Mouse (Mus musculus): ENCODE measurements at regions not wholly inside any gene's neighbourhood (a gene's known extent, or its start where the extent isn't known, plus 50 kb on each side); places are given as distances from the start of the nearest gene placed in this dataset.

- no peak for TF ChIP-seq CTCF (conservative IDR thresholded peaks at IDR 0.05; ENCODE audit: low read length)
- TF ChIP-seq NANOG (IDR thresholded peaks at IDR 0.05; ENCODE audit: borderline replicate concordance, low read length): no peak
Measured at GRCm38 (mm10) chr4:54624024-54624873, 320.6 kb upstream of the Zfp462 start.
